Mouse (Mus musculus): ENCODE results near the gene Ndufa12. TPM values are rescaled to one million over a fixed set of nuclear protein-coding genes. Genes with fewer than 3 reads are reported as not detected.

Ndufa12 gene
- polyA plus RNA-seq, 1 experiment, result 406 TPM

DNA sequence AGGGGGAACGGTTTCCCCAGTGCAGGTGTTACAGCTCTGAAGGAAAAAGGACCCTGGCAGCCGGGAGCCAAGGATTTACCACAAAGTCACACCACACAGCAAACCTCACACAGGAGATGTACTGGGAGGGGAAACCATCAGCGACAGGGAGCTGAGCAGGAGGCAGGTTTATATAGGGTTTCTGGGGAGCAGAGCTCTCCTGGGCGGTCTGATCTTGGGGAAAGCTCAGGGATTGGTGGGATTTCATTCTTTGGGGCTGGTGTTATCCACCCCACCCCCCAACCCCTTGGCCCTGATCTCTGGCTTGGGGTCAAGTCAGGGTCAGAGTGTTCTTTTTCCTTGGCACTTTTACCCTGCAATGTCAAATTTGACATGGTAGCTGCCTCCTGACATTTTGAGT is 39.1 kb upstream of the Ndufa12 start:
- TF ChIP-seq TCF3 (IDR thresholded peaks at IDR 0.05; ENCODE audit: insufficient read length, low read depth) (no peak), USF1 (IDR thresholded peaks at IDR 0.05; ENCODE audit: low read depth) (no peak), POLR2AphosphoS2 (IDR thresholded peaks at IDR 0.05; ENCODE audit: insufficient read length, low read depth) (no peak), CEBPB (IDR thresholded peaks at IDR 0.05; ENCODE audit: insufficient read depth, poor library complexity, severe bottlenecking) (no peak), E2F4 (IDR thresholded peaks at IDR 0.05; ENCODE audit: insufficient read depth) (no peak), MAX (IDR thresholded peaks at IDR 0.05; ENCODE audit: low read depth) (no peak), TCF12 (IDR thresholded peaks at IDR 0.05; ENCODE audit: insufficient read depth, poor library complexity, severe bottlenecking) (no peak), SRF (IDR thresholded peaks at IDR 0.05; ENCODE audit: control insufficient read depth, insufficient read length, low read depth) (no peak), MYOD1 (IDR thresholded peaks at IDR 0.05; ENCODE audit: control insufficient read depth in 1 of 3, insufficient read length in 2 of 3, low read depth in 2 of 3) (no peak), MYOG (IDR thresholded peaks at IDR 0.05; ENCODE audit: control insufficient read depth in 1 of 3, insufficient read depth in 1 of 3, insufficient read length in 2 of 3, low read depth in 2 of 3) (no peak), POLR2A (IDR thresholded peaks at IDR 0.05; ENCODE audit: insufficient read length, low read depth) (no peak), REST (IDR thresholded peaks at IDR 0.05; ENCODE audit: insufficient read depth, insufficient read length) (no peak)
- H3ac ChIP-seq (ENCODE audit: control insufficient read depth, insufficient read length), result no peak overlapping the region
- peaks cover 8% of the 10 kb centered on the region for H3K79me2 ChIP-seq (ENCODE audit: control insufficient read depth, insufficient read depth)
- H3K4me2 ChIP-seq (ENCODE audit: low read depth), result no peak overlapping the region
- peaks cover 33% of the 10 kb centered on the region for H3K36me3 ChIP-seq (ENCODE audit: control insufficient read depth, insufficient read depth)
- H3K27me3 ChIP-seq (ENCODE audit: control insufficient read depth, insufficient read depth, insufficient read length), result no peaks in the 10 kb centered on the region
- H3K4me3 ChIP-seq, result no peak overlapping the region

GRCm38 (mm10) chr10:94161051-94161765 is 37.3 kb upstream of the Ndufa12 start:
- no peak overlapping the region for H3ac ChIP-seq (ENCODE audit: control insufficient read depth, insufficient read length)
- H3K27me3 ChIP-seq (ENCODE audit: control insufficient read depth, insufficient read depth, insufficient read length), result no peaks in the 10 kb centered on the region
- no peak overlapping the region for H3K4me3 ChIP-seq
- H3K4me2 ChIP-seq (ENCODE audit: low read depth), result no peak overlapping the region
- no peak for TF ChIP-seq MYOG (IDR thresholded peaks at IDR 0.05; ENCODE audit: control insufficient read depth in 1 of 3, insufficient read depth in 1 of 3, insufficient read length in 2 of 3, low read depth in 2 of 3)
- TF ChIP-seq CEBPB (IDR thresholded peaks at IDR 0.05; ENCODE audit: insufficient read depth, poor library complexity, severe bottlenecking), result no peak
- no peak for TF ChIP-seq MYOD1 (IDR thresholded peaks at IDR 0.05; ENCODE audit: control insufficient read depth in 1 of 3, insufficient read length in 2 of 3, low read depth in 2 of 3)
- no peak for TF ChIP-seq MAX (IDR thresholded peaks at IDR 0.05; ENCODE audit: low read depth)
- no peak for TF ChIP-seq REST (IDR thresholded peaks at IDR 0.05; ENCODE audit: insufficient read depth, insufficient read length)
- no peak for TF ChIP-seq USF1 (IDR thresholded peaks at IDR 0.05; ENCODE audit: low read depth)
- no peak for TF ChIP-seq POLR2AphosphoS2 (IDR thresholded peaks at IDR 0.05; ENCODE audit: insufficient read length, low read depth)
- TF ChIP-seq TCF12 (IDR thresholded peaks at IDR 0.05; ENCODE audit: insufficient read depth, poor library complexity, severe bottlenecking), result no peak
- no peak for TF ChIP-seq SRF (IDR thresholded peaks at IDR 0.05; ENCODE audit: control insufficient read depth, insufficient read length, low read depth)
- TF ChIP-seq POLR2A (IDR thresholded peaks at IDR 0.05; ENCODE audit: insufficient read length, low read depth), result no peak
- no peak for TF ChIP-seq TCF3 (IDR thresholded peaks at IDR 0.05; ENCODE audit: insufficient read length, low read depth)
- TF ChIP-seq E2F4 (IDR thresholded peaks at IDR 0.05; ENCODE audit: insufficient read depth), result no peak
- H3K79me2 ChIP-seq (ENCODE audit: control insufficient read depth, insufficient read depth), result no peaks in the 10 kb centered on the region
- peaks cover 45% of the 10 kb centered on the region for H3K36me3 ChIP-seq (ENCODE audit: control insufficient read depth, insufficient read depth)

- no peak for TF ChIP-seq USF1 (IDR thresholded peaks at IDR 0.05; ENCODE audit: low read depth)
- TF ChIP-seq TCF3 (IDR thresholded peaks at IDR 0.05; ENCODE audit: insufficient read length, low read depth), result no peak
- no peak for TF ChIP-seq REST (IDR thresholded peaks at IDR 0.05; ENCODE audit: insufficient read depth, insufficient read length)
- TF ChIP-seq E2F4 (IDR thresholded peaks at IDR 0.05; ENCODE audit: insufficient read depth), result no peak
- no peak for TF ChIP-seq POLR2AphosphoS2 (IDR thresholded peaks at IDR 0.05; ENCODE audit: insufficient read length, low read depth)
- TF ChIP-seq MYOG (IDR thresholded peaks at IDR 0.05; ENCODE audit: control insufficient read depth in 1 of 3, insufficient read depth in 1 of 3, insufficient read length in 2 of 3, low read depth in 2 of 3), result no peak
- TF ChIP-seq SRF (IDR thresholded peaks at IDR 0.05; ENCODE audit: control insufficient read depth, insufficient read length, low read depth), result no peak
- TF ChIP-seq POLR2A (IDR thresholded peaks at IDR 0.05; ENCODE audit: insufficient read length, low read depth), result no peak
- TF ChIP-seq MYOD1 (IDR thresholded peaks at IDR 0.05; ENCODE audit: control insufficient read depth in 1 of 3, insufficient read length in 2 of 3, low read depth in 2 of 3), result no peak
- TF ChIP-seq CEBPB (IDR thresholded peaks at IDR 0.05; ENCODE audit: insufficient read depth, poor library complexity, severe bottlenecking), result no peak
- TF ChIP-seq MAX (IDR thresholded peaks at IDR 0.05; ENCODE audit: low read depth), result no peak
- no peak for TF ChIP-seq TCF12 (IDR thresholded peaks at IDR 0.05; ENCODE audit: insufficient read depth, poor library complexity, severe bottlenecking)
- Histone ChIP-seq H3ac (ENCODE audit: control insufficient read depth, insufficient read length) (no peak overlapping the region), H3K27me3 (ENCODE audit: control insufficient read depth, insufficient read depth, insufficient read length) (no peaks in the 10 kb centered on the region), H3K79me2 (ENCODE audit: control insufficient read depth, insufficient read depth) (no peaks in the 10 kb centered on the region), H3K36me3 (ENCODE audit: control insufficient read depth, insufficient read depth) (peaks cover 48% of the 10 kb centered on the region), H3K4me2 (ENCODE audit: low read depth) (no peak overlapping the region), H3K4me3 (no peak overlapping the region)
Measured at GRCm38 (mm10) chr10:94162031-94162430, 36.5 kb upstream of the Ndufa12 start.

DNA sequence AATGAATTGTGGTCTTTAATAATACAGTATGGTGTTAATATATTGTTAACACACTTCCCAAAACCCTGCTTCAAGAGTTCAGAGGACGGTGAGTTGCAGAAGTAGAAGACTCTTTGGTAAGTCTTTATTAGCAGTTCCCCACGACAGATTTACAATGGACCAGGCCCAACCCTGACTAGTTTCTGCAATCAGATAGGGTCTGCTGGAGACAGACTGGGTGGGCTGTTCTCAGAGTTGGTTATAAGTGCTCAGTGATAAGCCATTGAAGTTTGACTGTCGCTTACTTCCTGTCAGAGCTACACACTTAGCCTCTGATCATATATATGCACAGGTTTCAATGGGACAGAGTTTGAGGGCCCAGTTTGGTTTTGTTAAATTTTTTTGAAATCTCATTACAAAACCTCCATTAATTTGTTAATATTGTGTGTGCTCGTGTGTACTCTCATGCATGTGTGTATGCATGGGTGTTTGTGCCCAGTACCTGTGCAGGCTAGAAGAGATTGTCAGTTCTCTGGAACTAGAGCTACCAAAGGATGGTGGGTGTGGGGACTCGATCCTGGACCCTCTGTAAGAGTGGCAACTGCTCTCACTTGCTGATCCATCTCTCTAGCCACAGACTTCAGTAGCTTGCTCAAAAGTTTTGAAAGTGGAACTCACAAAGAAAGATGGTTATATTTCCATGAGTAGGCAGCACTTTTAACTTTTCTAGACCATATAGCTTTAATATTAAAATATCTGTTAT is 34.2 kb upstream of the Ndufa12 start:
- Histone ChIP-seq H3K36me3 (ENCODE audit: control insufficient read depth, insufficient read depth) (peaks cover 51% of the 10 kb centered on the region), H3K4me3 (no peak overlapping the region), H3K4me2 (ENCODE audit: low read depth) (no peak overlapping the region), H3ac (ENCODE audit: control insufficient read depth, insufficient read length) (no peak overlapping the region), H3K79me2 (ENCODE audit: control insufficient read depth, insufficient read depth) (no peaks in the 10 kb centered on the region), H3K27me3 (ENCODE audit: control insufficient read depth, insufficient read depth, insufficient read length) (no peaks in the 10 kb centered on the region)
- no peak for TF ChIP-seq MYOD1 (IDR thresholded peaks at IDR 0.05; ENCODE audit: control insufficient read depth in 1 of 3, insufficient read length in 2 of 3, low read depth in 2 of 3)
- TF ChIP-seq TCF3 (IDR thresholded peaks at IDR 0.05; ENCODE audit: insufficient read length, low read depth), result no peak
- TF ChIP-seq TCF12 (IDR thresholded peaks at IDR 0.05; ENCODE audit: insufficient read depth, poor library complexity, severe bottlenecking), result no peak

All from myocyte (in vitro differentiated cells).